Mouse (Mus musculus): ENCODE measurements at regions not wholly inside any gene's neighbourhood (a gene's known extent, or its start where the extent isn't known, plus 50 kb on each side); places are given as distances from the start of the nearest gene placed in this dataset.

DNA sequence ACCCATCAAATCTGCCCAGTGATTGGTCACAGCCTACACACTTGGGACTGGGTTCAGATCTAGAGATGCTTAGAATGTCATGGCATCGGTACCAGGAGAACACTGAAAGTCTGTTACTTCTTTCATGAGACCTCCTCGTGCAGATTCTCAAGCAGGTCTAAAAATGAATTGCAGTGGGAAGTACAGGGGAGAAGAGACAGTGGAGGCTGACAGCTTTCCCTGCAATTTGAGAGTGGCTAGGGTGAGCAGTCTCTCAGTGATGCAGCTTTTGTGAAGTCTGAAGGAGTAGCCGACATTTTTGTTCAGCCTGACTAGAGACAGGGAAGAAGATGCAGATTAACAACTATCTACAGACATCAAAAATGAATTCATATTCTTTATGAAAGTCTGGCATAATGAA lies 112.5 kb downstream of the Fam198b start:
- DNase-seq (ENCODE audit: low spot score in 2 of 2) = no peak

DNA sequence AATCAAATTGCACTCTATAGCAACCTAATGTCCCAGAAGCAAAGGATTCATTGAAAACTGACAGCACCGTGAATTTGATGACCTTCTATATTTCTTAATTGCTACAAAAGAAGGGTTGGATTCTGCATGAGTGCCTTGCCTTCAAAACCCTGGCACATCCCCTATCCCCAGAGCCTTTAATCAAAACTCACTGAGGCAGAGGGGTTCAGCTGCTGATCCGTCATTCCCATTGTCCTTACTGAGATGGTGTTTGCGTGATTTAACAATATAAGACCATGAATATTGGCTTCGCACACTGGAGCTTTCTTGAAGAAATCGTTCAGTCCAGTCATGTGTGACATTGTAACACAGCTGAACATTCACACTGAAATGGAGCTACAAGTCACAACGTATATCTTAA lies 118.0 kb downstream of the Fam198b start:
- no peak for DNase-seq (ENCODE audit: low spot score in 2 of 2)

DNA sequence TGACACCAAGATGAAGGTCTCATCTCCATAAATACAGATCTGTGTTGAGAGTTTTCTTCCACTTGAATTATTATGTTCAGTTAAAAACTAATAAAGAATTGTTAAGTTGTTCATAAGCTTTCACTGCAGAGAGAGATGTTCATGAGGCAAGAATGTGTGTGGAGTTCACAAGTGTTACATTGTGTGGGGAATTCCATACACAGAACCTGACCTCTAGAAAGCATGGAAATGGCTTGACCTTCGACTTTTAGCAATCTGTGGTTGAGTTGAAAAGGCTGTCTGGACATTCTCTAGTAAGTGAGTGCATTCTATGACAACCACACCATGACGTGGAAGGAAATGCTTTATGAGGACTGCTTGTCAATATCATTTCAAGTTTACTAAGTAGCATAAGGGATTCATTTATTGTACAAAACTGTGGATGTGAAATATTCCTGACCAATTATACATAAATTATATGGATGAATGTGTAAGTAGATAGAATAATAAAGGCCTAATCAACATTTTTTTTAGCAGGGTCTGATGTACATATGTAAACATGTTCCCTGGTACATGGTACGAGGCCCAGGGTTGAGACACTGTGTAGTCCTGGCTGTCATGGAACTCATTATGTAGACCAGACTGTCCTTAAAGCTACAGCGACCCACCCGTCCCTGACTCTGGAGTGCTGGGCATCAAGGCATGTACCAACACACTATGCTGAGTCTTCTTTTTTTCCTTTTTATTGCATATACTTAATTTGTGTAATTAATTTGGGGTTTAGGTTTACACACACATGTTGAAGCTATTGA lies 119.2 kb downstream of the Fam198b start:
- DNase-seq (ENCODE audit: low spot score in 2 of 2) = no peak

DNA sequence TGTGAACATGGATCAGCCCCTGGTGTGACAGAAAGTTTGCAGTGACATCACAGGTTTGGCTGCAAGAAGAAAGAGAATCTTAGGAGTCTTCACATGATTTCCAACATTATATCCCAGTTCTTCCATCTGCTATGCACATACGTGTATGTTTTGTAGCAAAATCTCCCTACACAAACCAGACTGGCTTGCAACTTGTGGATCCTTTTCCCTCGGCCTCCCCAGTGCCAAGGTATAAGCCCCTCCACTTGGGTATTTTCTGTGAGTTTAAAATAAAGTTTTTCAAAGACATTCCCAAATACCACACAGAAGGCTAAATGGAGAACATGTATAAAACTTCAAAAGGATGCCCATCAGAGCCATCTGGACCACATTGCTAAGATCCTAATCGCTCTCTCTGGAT lies 120.2 kb downstream of the Fam198b start:
- no peak for DNase-seq (ENCODE audit: low spot score in 2 of 2)

DNA sequence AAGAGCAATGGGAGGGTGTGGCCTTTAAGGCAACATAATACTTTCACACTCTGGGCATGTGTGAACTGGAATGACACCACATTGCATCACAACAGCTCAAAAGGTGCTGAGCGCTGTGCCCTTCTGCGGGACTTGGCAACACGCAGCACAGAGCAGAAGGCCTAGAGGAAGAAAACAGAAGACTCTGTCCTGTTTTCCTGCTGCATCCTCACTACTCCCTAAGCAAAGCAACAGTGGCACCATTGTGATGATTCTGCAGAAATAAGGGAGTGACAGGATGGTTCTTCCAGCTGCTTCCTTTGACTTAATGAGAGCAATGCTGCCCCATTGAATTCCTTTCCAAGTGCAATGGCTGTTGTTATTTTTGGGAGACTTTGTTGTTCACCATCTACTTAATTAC lies 120.6 kb downstream of the Fam198b start:
- DNase-seq (ENCODE audit: low spot score in 2 of 2) = no peak

DNA sequence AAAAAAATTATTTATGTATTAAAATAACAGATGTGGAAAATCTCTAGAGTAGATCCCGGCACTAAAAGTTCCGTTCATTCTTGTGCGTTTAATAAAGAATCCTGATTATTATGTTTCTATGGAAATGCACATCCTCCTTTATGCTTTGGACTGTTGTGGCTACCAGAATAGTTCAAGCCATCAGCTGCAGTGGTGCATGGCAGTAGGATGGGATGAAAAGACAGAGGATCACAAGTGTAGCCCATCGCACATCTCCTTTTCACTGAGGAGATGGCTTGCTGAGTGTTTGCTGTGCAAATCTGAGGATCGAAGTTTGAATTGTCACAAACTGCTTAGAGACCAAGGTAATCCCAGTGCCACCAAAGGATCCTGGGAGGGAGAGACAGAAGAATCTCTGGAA lies 121.0 kb downstream of the Fam198b start:
- DNase-seq (ENCODE audit: low spot score in 2 of 2) = no peak

DNA sequence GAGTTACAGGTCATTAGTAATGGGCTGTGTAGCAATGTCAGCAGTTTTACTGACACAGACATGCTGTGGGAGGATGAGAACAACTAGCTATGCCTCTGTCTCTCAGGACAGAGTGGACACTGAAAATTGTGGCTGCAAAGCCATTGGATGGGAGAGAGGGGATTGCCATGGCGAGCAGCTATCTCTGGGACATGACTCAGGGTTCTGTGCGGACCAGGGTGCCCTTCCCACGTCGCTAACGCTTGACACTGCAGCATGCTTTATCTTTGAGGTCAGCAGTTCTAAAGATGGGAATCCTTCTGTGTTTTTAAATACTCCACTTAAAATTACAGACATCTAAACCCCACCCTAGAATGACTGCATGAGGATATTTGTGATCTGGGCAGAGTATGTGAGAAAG lies 121.9 kb downstream of the Fam198b start:
- DNase-seq (ENCODE audit: low spot score in 2 of 2) = no peak

DNA sequence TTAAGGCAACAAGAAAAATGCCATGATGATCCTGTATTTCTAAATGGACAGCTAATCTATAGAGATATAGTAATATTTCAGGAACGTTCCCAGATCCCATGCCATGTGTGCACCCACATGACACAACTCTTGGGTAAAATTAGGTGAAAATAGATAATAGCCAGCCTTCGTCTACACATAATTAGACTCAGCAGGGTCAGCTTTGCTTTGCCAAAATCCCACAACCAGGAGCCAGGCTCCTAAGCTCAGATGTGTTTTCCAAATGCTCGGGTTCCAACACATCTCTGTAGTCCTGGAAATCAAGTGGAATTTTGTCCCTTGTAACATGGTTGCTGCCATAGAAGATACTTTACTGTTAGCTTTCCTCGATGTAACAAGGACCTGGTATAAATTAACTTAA lies 122.7 kb downstream of the Fam198b start:
- DNase-seq (ENCODE audit: low spot score in 2 of 2) = no peak

DNA sequence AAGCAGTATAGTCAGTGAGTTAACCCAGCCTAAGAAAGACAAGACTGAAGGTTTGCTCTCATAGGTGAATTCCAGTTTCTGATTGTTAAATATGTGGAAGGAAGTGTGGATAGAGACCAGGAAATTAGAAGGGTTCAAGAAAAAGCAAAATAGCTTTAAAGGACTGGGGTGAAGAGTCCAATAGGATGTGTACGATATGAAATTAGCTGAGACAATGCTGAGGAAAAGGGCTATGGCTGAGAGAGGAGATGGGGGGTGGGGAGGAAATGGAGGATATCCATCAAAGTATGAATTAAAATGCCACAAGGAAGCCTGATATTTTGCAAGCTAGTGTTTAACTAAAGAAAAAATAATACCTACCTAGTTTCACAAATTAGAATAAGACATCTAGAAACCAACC lies 124.9 kb downstream of the Fam198b start:
- DNase-seq (ENCODE audit: low spot score in 2 of 2) = no peak

DNA sequence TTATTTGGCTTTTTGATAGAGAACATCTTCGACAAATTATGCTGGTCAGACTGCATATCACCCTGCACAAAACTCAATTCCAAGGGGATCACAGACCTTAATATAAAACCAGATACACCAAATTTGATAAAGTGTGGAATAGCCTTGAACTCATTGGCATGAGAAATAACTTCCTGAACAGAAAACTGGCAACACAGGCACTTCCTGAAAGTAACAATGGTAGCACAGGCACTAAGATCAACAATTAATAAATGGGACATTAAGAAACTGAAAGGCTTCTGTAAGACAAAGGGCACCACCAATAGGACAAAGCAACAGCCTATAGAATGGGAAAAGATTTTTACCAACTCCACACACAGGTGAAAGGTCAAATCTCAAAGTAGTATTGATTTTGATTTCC lies 141.5 kb downstream of the Fam198b start:
- DNase-seq (ENCODE audit: low spot score in 2 of 2) = no peak

DNA sequence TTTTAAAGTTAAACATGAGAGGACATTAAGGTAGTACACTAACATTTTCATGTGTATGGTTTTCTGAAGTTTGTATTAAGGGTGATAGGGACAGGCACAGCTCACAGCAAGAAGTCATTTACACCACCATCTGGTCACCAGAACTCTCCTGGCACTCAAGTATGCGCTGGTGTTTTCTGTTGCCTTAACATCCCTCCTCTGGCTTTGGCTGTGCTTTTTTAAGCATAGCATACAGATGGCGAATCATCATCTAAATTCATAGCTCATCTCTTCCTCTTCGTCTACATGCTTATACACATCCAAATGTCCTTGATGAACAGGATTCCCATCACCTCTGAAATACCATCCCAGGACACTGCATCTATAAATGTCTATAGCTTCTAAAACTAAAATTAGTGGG lies 148.7 kb downstream of the Fam198b start:
- no peak for DNase-seq (ENCODE audit: low spot score in 2 of 2)

DNA sequence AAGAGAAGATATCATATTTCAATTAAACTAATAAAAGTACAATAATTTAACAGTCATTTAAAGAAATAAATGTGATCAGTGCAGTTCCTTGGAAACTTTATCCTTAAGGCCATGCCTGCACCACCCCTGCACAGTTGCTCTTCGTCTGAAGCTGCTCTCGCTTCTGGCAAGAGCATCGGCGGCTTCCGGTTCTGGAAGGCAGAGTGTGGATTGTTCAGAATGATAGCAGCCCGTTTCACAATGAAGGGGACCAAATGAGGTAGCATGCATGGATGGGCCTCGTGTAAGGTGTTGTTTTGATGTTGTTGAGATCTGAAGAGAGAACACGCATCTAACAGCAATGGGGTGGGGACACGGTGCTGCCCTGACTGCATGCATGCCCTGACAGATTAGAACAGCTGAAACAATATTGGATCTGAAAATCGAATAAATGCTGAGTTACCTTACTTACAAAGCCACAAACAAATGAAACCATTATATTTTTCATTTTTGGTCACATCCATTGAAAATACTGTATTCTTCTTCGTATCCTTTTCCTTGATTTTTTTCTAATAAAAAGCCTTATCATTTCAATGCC lies 154.3 kb downstream of the Fam198b start:
- no peak for DNase-seq (ENCODE audit: low spot score in 2 of 2)

DNA sequence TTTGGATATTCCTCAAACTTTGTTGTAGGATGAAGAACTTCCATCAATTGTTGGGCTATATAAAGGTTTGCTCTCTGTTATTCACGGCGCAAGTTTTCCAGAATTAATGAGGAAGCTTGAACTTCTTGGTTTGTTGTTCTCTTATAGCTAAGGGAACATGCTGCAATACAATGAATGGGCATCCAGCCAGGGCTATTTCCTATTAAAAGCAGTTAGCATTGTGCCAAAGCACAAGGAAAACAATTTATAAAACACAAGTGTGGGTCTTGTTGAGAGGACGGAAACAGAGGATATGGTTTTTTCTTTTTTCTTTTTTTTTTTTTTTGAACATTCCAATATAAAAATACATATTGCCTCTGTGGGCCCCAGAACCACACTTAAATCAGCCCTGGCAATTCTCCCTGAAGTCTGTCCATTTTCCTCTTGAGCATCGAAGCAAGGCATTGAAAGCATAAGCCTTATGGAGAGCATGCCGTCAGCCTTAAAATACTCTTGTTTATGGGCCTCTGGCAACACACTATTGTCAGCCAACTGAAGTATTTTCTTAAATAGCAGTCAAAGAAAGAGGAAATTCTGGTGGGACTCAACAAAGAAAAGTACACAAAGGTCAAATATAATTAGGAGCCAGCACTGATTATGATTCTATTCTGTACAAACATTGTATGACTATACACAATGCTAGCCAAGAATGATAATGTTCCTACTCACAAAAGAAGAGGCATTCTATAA lies 158.6 kb downstream of the Fam198b start:
- no peak for DNase-seq (ENCODE audit: low spot score in 2 of 2)

DNA sequence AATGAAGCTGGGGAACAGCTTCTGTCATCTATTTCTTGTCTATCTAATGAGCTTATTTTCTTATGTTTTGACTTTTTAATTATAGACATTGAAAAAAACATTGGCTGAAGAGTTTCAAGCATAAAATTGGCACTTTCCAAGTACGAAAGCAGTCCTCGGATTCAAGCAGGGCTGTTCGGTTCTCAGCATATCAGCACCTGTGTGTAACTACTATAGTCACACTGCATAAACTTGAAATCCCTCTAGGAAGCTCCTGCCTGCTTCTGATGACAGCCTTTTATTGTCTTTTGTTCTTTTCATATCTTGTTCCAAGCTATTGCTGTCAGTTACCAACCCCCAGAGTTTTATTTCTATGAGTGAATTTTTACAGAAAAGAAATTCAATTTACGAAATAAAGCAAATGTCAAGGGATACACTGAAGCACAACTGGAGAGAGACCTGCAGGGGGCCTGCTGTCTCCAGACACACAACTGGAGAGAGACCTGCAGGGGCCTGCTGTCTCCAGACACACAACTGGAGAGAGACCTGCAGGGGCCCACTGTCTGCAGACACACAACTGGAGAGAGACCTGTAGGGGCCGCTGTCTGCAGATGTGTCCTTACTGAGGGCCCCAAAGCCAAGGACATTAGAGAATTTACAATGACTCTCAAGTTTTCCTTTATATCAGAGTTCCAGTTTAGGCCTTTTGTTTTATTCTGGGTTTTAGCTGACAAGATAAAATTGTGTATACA lies 165.3 kb downstream of the Fam198b start:
- DNase-seq (ENCODE audit: low spot score in 2 of 2) = no peak

DNA sequence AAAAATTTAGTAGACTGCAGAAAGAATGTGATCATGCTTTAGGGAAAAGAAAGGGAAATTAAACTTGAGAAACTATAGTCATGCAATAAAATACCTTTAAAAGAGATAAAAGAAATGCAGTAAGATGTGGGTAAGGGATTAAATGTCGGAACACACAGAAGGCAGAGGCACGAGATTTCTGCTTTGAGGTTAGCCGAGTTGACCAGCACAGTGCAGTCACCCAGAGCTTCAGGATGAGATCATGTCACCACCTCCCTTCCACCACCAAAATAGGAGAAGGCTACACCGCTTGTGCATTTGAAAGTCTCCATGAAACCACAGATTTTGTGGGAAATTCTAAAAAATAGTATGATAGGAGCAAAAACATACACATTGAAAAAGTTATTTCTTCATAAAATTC lies 166.6 kb downstream of the Fam198b start:
- DNase-seq (ENCODE audit: low spot score in 2 of 2) = no peak

DNA sequence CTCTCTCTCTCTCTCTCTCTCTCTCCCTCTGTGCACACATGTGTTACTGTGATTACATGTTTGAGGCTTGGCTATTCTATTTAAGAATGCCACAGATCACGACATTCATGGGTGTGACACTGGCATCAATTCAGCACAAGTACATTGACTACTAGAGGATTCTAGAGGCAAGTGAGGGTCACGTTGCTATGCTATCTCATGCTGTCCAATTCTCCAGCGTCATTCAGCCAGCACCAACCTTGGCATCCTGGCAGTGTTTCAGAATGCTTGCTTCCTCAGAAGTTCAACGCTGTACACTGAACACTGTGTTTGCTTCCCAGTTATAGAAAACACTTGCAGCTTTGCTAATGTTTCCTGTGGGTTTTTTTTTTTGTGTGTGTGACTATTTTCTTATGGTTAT lies 167.6 kb downstream of the Fam198b start:
- DNase-seq (ENCODE audit: low spot score in 2 of 2) = peak in 1 of 2 experiments; percentile 24

DNA sequence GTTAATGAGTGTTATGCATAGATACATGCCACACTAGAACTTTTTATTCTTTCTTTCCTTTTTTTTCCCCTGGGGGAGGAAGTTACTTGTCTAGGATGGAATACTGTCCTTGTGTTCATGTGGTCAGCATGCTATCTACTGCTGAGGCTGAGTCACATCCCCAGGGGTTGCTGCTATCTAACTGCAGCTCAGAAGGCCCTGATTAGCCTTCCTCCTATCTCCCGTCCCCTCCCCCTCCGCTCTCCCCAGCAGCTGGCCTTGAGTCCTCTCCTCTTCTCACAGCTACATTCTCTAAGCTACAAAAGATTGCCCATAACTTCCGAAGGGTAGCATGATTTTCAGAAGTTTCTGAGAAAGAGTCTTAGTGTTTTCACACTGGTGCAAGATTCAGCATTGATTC lies 168.5 kb downstream of the Fam198b start:
- peak in 1 of 2 experiments; percentile 6 for DNase-seq (ENCODE audit: low spot score in 2 of 2)

DNA sequence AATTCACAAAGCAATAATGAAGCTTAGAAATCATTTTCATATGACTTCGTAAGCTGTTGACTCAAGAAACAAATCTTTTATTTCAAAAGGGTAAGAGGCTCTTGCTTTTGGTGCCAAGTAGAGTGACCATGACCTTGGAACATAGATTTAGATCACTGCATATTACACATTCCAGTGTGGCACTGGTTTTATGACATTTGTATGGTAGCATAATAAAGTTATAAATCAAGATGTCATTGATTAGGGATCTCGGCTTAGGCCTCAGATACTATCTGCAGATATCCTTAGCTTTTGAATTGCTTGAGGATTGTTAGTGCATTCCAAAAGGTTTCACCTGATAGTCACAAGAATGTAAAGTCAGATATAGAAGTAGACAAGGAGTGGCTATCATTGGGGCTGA lies 169.1 kb downstream of the Fam198b start:
- no peak for DNase-seq (ENCODE audit: low spot score in 2 of 2)

DNA sequence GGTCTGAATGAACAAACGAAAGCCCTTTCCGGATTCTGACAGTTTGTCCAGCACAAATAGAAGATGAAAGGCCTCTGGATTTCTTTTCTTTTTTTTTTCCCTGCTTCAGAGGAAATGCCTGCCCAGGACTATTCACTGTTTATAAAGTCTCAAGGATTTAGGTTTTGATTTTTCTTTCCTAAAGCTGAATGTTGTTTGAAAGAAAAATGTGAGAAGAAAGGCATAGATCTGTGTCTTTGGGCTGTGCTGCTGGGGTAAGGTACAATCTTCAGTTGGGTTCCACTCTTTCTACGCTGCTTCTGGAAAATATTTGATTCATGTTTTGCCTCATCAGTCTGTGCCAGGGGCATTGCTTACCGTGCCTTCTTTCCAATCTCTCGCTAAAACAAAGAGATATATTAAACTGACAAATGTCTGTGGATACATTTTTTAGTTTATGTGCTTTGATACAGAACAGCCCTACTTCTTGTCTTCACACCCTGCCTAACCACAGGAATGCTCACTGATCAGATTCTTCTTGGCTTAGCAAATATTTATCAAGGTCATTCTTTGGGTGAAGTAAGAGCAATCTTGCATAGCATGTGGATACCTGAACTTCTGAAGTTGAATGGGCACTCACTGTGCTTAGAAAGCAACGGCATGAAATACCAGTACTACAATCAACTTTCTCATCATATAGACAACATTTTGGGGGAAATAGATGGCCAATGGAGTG lies 172.5 kb downstream of the Fam198b start:
- no peak for DNase-seq (ENCODE audit: low spot score in 2 of 2)

DNA sequence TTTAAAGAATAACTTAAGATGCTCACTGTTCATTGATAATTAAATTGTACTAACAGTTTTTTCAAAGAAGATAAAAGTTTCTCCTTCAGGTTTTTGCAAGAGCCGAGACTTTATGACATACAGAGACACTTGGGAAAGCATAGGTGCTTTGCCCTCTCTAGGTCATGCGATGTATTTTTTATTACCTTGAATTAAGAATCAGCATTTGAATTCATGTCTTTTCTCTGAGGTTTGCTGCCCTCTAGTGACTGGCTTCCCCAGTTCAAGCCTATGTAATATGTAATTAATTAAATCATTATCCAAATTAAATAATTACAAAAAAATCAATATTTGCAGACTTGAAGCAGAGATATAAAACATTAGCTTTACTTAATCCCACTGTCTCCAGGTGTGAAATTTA lies 174.4 kb downstream of the Fam198b start:
- DNase-seq (ENCODE audit: low spot score in 2 of 2) = no peak

DNA sequence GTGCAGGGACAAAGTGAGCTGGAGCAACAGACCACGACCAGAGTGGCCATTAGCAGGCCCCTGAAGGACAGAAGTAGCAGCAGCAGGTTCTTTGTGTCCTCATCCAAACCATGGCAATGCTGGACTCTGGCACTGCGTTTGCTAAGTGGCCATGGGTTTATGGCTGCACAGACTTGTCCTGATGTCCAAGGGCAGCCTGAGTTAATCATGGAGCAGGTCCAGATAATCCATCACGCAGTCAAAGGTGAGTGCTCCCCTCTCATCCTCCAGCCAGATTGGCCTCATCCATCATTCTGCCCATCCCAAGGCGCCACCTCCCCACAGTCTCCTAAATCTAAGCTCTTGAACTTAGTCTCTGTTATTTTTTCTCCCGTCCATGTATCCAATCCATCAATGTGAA lies 186.4 kb downstream of the Fam198b start:
- DNase-seq (ENCODE audit: low spot score in 2 of 2) = peak in 1 of 2 experiments; percentile 5

Measured in adrenal gland, postnatal 4 days (tissue).